Mouse (Mus musculus) lung, adult 2 months (tissue): ENCODE data around the gene Man1c1. TPM values are rescaled to one million over a fixed set of nuclear protein-coding genes. Genes with fewer than 3 reads are reported as not detected.

Source experiments
- DNase-seq: peaks from one replicate; pipeline ENCODE4 v3.0.0; 2022
- H3K4me1 ChIP-seq: fragments of 200-500 bp; 2 replicates; pipeline ENCODE4 v1.6.1; 2011; ENCODE audit warnings: low read length; ENCODE audit not compliant: control insufficient read depth, insufficient read depth
- H3K4me3 ChIP-seq: fragments of 200-500 bp; replicated peaks from 2 replicates; pipeline ENCODE3; 2011; ENCODE audit warnings: low read depth, mild to moderate bottlenecking, control low read depth, low read length; ENCODE audit errors: extremely low read depth
- CTCF ChIP-seq: fragments of 200-500 bp; IDR thresholded peaks from 2 replicates; pipeline ENCODE4 v1.5.1; 2011; ENCODE audit warnings: mild to moderate bottlenecking, low read length, control low read depth; ENCODE audit not compliant: insufficient read depth
- POLR2A ChIP-seq: fragments of 200-500 bp; IDR thresholded peaks from 2 replicates; pipeline ENCODE4 v1.6.1; 2011; ENCODE audit warnings: low read depth, mild to moderate bottlenecking, control low read depth, low read length, borderline replicate concordance; ENCODE audit errors: extremely low read depth
- WGBS: fragments of 180-500 bp; shearing (Covaris S2); methylation state at CpG from one replicate; pipeline ENCODE4 v1.1.7; 2018; 5-methylcytosine and 5-hydroxymethylcytosine counted together
- polyA plus RNA-seq: library from polyadenylated mRNA; depleted of rRNA; stranded (reverse); fragments of >200 nt; gene quantifications from 2 replicates; pipeline ENCODE4 v1.2.3, GENCODE M21; 2012

Gene Man1c1
- polyA plus RNA-seq, 1 experiment = 15.7 TPM

GRCm38 (mm10) chr4:134651358-134651757 is 52.7 kb downstream of the Man1c1 start:
- WGBS = 62% methylated on average over 7 of the region's 7 CpGs

GRCm38 (mm10) chr4:134645042-134645948 is 58.8 kb downstream of the Man1c1 start:
- H3K4me1 ChIP-seq = no peaks in the 10 kb centered on the region
- DNase-seq = no peak
- 92% methylated on average over 21 of the region's 21 CpGs for WGBS
- TF ChIP-seq POLR2A = no peak
- TF ChIP-seq CTCF = no peak
- H3K4me3 ChIP-seq = no peak overlapping the region

More at GRCm38 (mm10) chr4:134651358-134651757, 52.7 kb downstream of the Man1c1 start:
- Histone ChIP-seq H3K4me1 (peaks cover 3% of the 10 kb centered on the region; the same call in 1 of the 2 replicates), H3K4me3 (no peak overlapping the region)
- TF ChIP-seq POLR2A (no peak), CTCF (no peak)
- no peak for DNase-seq

GRCm38 (mm10) chr4:134644410-134644809 is 59.7 kb downstream of the Man1c1 start:
- WGBS = 87% methylated on average over 6 of the region's 6 CpGs
- Histone ChIP-seq H3K4me3 (no peak overlapping the region), H3K4me1 (no peaks in the 10 kb centered on the region)
- DNase-seq = no peak
- TF ChIP-seq POLR2A = no peak
- TF ChIP-seq CTCF = no peak

GRCm38 (mm10) chr4:134641711-134642516 is 62.2 kb downstream of the Man1c1 start:
- DNase-seq = no peak
- WGBS = 76% methylated on average over 30 of the region's 30 CpGs
- TF ChIP-seq CTCF (no peak), POLR2A (no peak)
- no peaks in the 10 kb centered on the region for H3K4me1 ChIP-seq
- no peak overlapping the region for H3K4me3 ChIP-seq

GRCm38 (mm10) chr4:134639325-134639724 is 64.8 kb downstream of the Man1c1 start:
- H3K4me1 ChIP-seq = no peaks in the 10 kb centered on the region
- DNase-seq = no peak
- TF ChIP-seq POLR2A (no peak), CTCF (no peak)
- no peak overlapping the region for H3K4me3 ChIP-seq
- 92% methylated on average over 7 of the region's 7 CpGs for WGBS

GRCm38 (mm10) chr4:134638111-134638550 is 66.0 kb downstream of the Man1c1 start:
- 59% methylated on average over 5 of the region's 5 CpGs for WGBS
- H3K4me1 ChIP-seq = 0 out of 2 replicates have a peak, but pooled peaks cover 2% of the 10 kb centered on the region

GRCm38 (mm10) chr4:134636406-134636805 is 67.7 kb downstream of the Man1c1 start:
- no peak for DNase-seq
- WGBS = 66% methylated on average over 8 of the region's 8 CpGs
- H3K4me1 ChIP-seq = 0 out of 2 replicates have a peak, but pooled peaks cover 6% of the 10 kb centered on the region
- TF ChIP-seq CTCF (no peak), POLR2A (no peak)
- no peak overlapping the region for H3K4me3 ChIP-seq

More at GRCm38 (mm10) chr4:134638111-134638550, 66.0 kb downstream of the Man1c1 start:
- no peak for DNase-seq
- no peak overlapping the region for H3K4me3 ChIP-seq
- TF ChIP-seq POLR2A = no peak
- no peak for TF ChIP-seq CTCF

GRCm38 (mm10) chr4:134634001-134634400 is 70.1 kb downstream of the Man1c1 start:
- WGBS = 71% methylated on average over 13 of the region's 13 CpGs
- TF ChIP-seq POLR2A (no peak), CTCF (no peak)
- DNase-seq = no peak
- H3K4me1 ChIP-seq = 0 out of 2 replicates have a peak, but pooled peaks cover 6% of the 10 kb centered on the region
- H3K4me3 ChIP-seq = no peak overlapping the region

GRCm38 (mm10) chr4:134632131-134632711 is 71.9 kb downstream of the Man1c1 start:
- TF ChIP-seq POLR2A (no peak), CTCF (no peak)
- 24% methylated on average over 13 of the region's 13 CpGs for WGBS
- Histone ChIP-seq H3K4me3 (no peak overlapping the region), H3K4me1 (0 out of 2 replicates have a peak, but pooled peaks cover 6% of the 10 kb centered on the region)
- DNase-seq = peak; percentile 50
